Mouse (Mus musculus): ENCODE results near the gene Celf5. TPM values are rescaled to one million over a fixed set of nuclear protein-coding genes. Genes with fewer than 3 reads are reported as not detected.

Gene Celf5
- polyA plus RNA-seq, 1 experiment = 57.3 TPM

GRCm38 (mm10) chr10:81505016-81505664 lies 22.6 kb upstream of the Celf5 start:
- no peak for DNase-seq
- no peak overlapping the region for H3K4me3 ChIP-seq (replicated peaks; ENCODE audit: insufficient read depth, low read depth, low read length)
- 69% methylated on average over 15 of the region's 15 CpGs for WGBS
- H3K4me1 ChIP-seq (ENCODE audit: control insufficient read depth, insufficient read depth, low read length) = no peaks in the 10 kb centered on the region
- no peaks in the 10 kb centered on the region for H3K27me3 ChIP-seq (ENCODE audit: control insufficient read depth, insufficient read depth, low read length)
- no peak overlapping the region for H3K27ac ChIP-seq (ENCODE audit: insufficient read depth, low read length)
- no peak for TF ChIP-seq POLR2A (IDR thresholded peaks at IDR 0.05; ENCODE audit: borderline replicate concordance, insufficient read depth, low read length)
- no peak for TF ChIP-seq CTCF (IDR thresholded peaks at IDR 0.05; ENCODE audit: borderline replicate concordance, insufficient read depth, low read depth, low read length)

- Histone ChIP-seq H3K27ac (ENCODE audit: insufficient read depth, low read length) (no peak overlapping the region), H3K4me1 (ENCODE audit: control insufficient read depth, insufficient read depth, low read length) (no peaks in the 10 kb centered on the region), H3K4me3 (replicated peaks; ENCODE audit: insufficient read depth, low read depth, low read length) (peak overlapping the region; percentile 55), H3K27me3 (ENCODE audit: control insufficient read depth, insufficient read depth, low read length) (no peaks in the 10 kb centered on the region)
- TF ChIP-seq POLR2A (IDR thresholded peaks at IDR 0.05; ENCODE audit: borderline replicate concordance, insufficient read depth, low read length) (0 out of 2 replicates have a peak, but pooled peaks have one; percentile 26), CTCF (IDR thresholded peaks at IDR 0.05; ENCODE audit: borderline replicate concordance, insufficient read depth, low read depth, low read length) (peak; percentile 98)
- peak; percentile 85 to 96 for DNase-seq
- 3% methylated on average over 36 of the region's 36 CpGs for WGBS
Observed at GRCm38 (mm10) chr10:81502658-81503057, 20.1 kb upstream of the Celf5 start.

- Histone ChIP-seq H3K27ac (ENCODE audit: insufficient read depth, low read length) (no peak overlapping the region), H3K4me1 (ENCODE audit: control insufficient read depth, insufficient read depth, low read length) (no peaks in the 10 kb centered on the region), H3K27me3 (ENCODE audit: control insufficient read depth, insufficient read depth, low read length) (no peaks in the 10 kb centered on the region), H3K4me3 (replicated peaks; ENCODE audit: insufficient read depth, low read depth, low read length) (no peak overlapping the region)
- DNase-seq = no peak
- whole genome bisulfite sequencing = 83% methylated on average over 5 of the region's 5 CpGs
- TF ChIP-seq POLR2A (IDR thresholded peaks at IDR 0.05; ENCODE audit: borderline replicate concordance, insufficient read depth, low read length) (no peak), CTCF (IDR thresholded peaks at IDR 0.05; ENCODE audit: borderline replicate concordance, insufficient read depth, low read depth, low read length) (no peak)
Observed at GRCm38 (mm10) chr10:81501863-81502262, 19.4 kb upstream of the Celf5 start.

DNA sequence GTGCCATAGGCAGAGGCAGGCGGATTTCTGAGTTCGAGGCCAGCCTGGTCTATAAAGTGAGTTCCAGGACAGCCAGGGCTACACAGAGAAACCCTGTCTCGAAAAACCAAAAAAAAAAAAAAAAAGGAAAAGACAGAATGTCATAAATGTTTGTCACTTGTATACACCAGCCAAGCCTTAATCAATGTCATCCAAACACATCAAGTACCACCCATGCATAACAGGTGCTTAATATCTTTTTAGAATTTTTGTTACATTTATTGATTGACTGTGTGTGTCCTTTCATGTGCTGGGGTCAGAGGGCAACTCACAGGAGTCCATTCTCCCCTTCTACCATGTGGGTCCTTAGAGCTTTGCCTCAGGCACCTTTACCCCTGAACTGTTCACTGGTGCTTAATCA lies 17.5 kb upstream of the Celf5 start, which contains the start of gene S1pr4:
Gene S1pr4, minus strand, starts transcription at position 101 of the 400 bp plus-strand sequence.
- 81% methylated on average over 3 of the region's 3 CpGs for WGBS
- no peak for DNase-seq
- TF ChIP-seq POLR2A (IDR thresholded peaks at IDR 0.05; ENCODE audit: borderline replicate concordance, insufficient read depth, low read length) (no peak), CTCF (IDR thresholded peaks at IDR 0.05; ENCODE audit: borderline replicate concordance, insufficient read depth, low read depth, low read length) (no peak)
- Histone ChIP-seq H3K4me3 (replicated peaks; ENCODE audit: insufficient read depth, low read depth, low read length) (no peak within 1 kb of the TSS), H3K27me3 (ENCODE audit: control insufficient read depth, insufficient read depth, low read length) (no peaks in the 10 kb centered on the region), H3K27ac (ENCODE audit: insufficient read depth, low read length) (no peak within 1 kb of the TSS), H3K4me1 (ENCODE audit: control insufficient read depth, insufficient read depth, low read length) (peaks cover 2% of the 10 kb centered on the region)

DNA sequence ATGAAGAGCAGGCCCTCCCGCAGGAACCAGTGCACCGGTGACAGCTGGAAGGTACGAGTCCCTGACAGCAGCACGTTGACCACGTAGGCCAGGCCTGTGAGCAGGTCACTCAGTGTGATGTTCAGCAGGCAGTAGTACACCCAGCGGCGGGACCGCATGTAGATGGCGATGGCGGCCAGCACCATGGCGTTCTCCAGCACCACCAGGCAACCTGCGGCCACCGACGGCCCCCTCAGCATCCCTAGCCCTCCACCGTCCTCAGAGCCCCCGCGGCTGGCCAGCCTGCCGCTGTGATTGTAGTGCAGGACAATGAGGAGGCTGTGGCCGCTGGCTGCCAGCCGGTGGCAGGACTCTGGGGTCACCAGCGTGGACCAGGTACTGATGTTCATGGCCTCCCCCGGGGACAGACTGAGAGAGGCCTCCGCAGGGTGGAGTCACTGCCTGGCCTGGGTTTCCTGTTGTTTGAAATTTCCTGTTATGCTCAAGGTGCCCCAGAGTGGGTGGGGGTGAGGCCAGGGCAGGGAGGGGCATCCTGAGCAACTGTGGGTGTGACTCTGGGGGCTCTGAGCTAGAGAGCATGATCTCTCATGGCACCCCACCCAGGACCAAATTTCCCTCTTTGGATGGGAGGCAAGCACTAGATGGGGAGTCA lies 16.9 kb upstream of the Celf5 start:
- TF ChIP-seq CTCF (IDR thresholded peaks at IDR 0.05; ENCODE audit: borderline replicate concordance, insufficient read depth, low read depth, low read length) = no peak
- no peak overlapping the region for H3K4me3 ChIP-seq (replicated peaks; ENCODE audit: insufficient read depth, low read depth, low read length)
- WGBS = 71% methylated on average over 23 of the region's 23 CpGs
- H3K27me3 ChIP-seq (ENCODE audit: control insufficient read depth, insufficient read depth, low read length) = no peaks in the 10 kb centered on the region
- H3K4me1 ChIP-seq (ENCODE audit: control insufficient read depth, insufficient read depth, low read length) = peaks cover 4% of the 10 kb centered on the region
- no peak overlapping the region for H3K27ac ChIP-seq (ENCODE audit: insufficient read depth, low read length)
- no peak for DNase-seq

GRCm38 (mm10) chr10:81498316-81499249 lies 16.1 kb upstream of the Celf5 start:
- Histone ChIP-seq H3K27me3 (ENCODE audit: control insufficient read depth, insufficient read depth, low read length) (no peaks in the 10 kb centered on the region), H3K4me1 (ENCODE audit: control insufficient read depth, insufficient read depth, low read length) (peaks cover 10% of the 10 kb centered on the region), H3K27ac (ENCODE audit: insufficient read depth, low read length) (no peak overlapping the region), H3K4me3 (replicated peaks; ENCODE audit: insufficient read depth, low read depth, low read length) (no peak overlapping the region)
- WGBS = 77% methylated on average over 38 of the region's 38 CpGs
- no peak for DNase-seq
- TF ChIP-seq CTCF (IDR thresholded peaks at IDR 0.05; ENCODE audit: borderline replicate concordance, insufficient read depth, low read depth, low read length) (no peak), POLR2A (IDR thresholded peaks at IDR 0.05; ENCODE audit: borderline replicate concordance, insufficient read depth, low read length) (no peak)

DNA sequence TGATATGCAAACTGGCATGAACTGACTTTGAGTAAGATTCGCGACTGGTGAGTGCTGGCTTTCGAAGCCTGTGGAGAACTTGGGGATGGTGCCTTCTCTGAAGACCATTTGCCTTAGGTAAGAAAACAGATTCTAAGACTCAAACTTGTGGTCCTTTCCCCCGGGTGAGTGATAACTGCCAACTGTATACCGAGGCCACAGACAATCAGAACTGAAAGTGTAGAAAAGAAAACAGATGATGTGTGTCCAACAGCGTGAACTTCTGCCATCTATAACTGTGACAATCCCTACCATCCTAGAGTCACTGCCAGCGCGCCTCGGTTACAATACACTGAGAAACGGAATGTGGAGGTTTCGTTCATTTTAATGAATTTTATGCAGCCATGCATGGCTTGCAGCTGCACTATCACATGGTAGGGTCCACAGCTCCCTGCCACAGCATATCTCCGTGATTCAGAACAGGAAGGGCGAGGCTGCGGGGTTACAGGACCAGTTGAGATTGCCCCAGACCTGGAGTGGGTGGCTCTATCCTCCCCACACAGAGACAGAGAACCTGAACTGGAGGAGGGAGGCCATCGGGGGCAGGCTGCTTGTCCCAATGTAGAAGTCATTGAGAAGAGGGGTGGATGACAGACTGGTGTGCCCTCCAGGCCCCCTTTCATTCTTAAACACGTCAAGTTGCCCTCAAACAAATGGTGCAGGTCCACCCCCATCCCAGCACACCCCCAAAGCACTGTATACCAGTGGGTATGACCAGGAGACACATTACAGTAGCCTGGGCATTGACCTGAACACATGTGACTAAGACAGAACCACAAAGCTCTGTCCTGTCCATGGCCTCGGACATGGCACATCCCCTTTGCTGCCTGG lies 15.1 kb upstream of the Celf5 start:
- Histone ChIP-seq H3K27ac (ENCODE audit: insufficient read depth, low read length) (no peak overlapping the region), H3K4me3 (replicated peaks; ENCODE audit: insufficient read depth, low read depth, low read length) (no peak overlapping the region), H3K4me1 (ENCODE audit: control insufficient read depth, insufficient read depth, low read length) (peaks cover 10% of the 10 kb centered on the region), H3K27me3 (ENCODE audit: control insufficient read depth, insufficient read depth, low read length) (no peaks in the 10 kb centered on the region)
- TF ChIP-seq POLR2A (IDR thresholded peaks at IDR 0.05; ENCODE audit: borderline replicate concordance, insufficient read depth, low read length) = no peak
- TF ChIP-seq CTCF (IDR thresholded peaks at IDR 0.05; ENCODE audit: borderline replicate concordance, insufficient read depth, low read depth, low read length) = no peak
- 76% methylated on average over 17 of the region's 17 CpGs for WGBS
- DNase-seq = no peak

All from cerebellum, adult 2 months (tissue).